Mouse (Mus musculus) pancreas, adult 10 weeks (tissue): ENCODE measurements around the gene 2410137M14Rik. TPM values are rescaled to one million over a fixed set of nuclear protein-coding genes. Genes with fewer than 3 reads are reported as not detected.

Source experiments
- polyA plus RNA-seq: library from polyadenylated mRNA; stranded (reverse); fragments of 350-450 nt; fragmentation: Illumina TruSeq; extraction: RNeasy Lipid Tissue Mini Kit (QIAGEN cat#74804); gene quantifications from one replicate; pipeline ENCODE4 v1.2.3, GENCODE M21; 2015; ENCODE audit warnings: low read depth, low replicate concordance; ENCODE audit not compliant: insufficient read depth

The 2410137M14Rik gene
- polyA plus RNA-seq = not detected

GRCm38 (mm10) chr17:36981221-36981813 is at the start of gene 2410137M14Rik:
2410137M14Rik (minus strand) TSS chr17:36981237.

GRCm38 (mm10) chr17:37022628-37023576 is 41.9 kb upstream of the 2410137M14Rik start, which contains the start of gene Mog:
Mog (minus strand) TSS chr17:37023398.

GRCm38 (mm10) chr17:37000863-37001262 is 19.8 kb upstream of the 2410137M14Rik start, which contains the start of gene Zfp57:
Zfp57 (plus strand) TSS chr17:37001163.

GRCm38 (mm10) chr17:36989437-36989836 is 8.4 kb upstream of the 2410137M14Rik start, which contains the start of gene H2-M5:
H2-M5 (minus strand) TSS chr17:36989537.

GRCm38 (mm10) chr17:36957999-36958743 is 22.9 kb downstream of the 2410137M14Rik start, which contains the start of the genes Znrd1 and Znrd1as:
Znrd1 (minus strand) TSS chr17:36958559.
Znrd1as (plus strand) TSS chr17:36958592.

GRCm38 (mm10) chr17:36950981-36951947 is 29.8 kb downstream of the 2410137M14Rik start, which contains the start of gene Ppp1r11:
Ppp1r11 (minus strand) TSS chr17:36951741.

GRCm38 (mm10) chr17:36942791-36943471 is 38.1 kb downstream of the 2410137M14Rik start, which contains the start of gene Rnf39:
Rnf39 (plus strand) TSS chr17:36942918.

Other genes starting within 250 kb of the 2410137M14Rik start
- gene H2-M10.5, start 208.3 kb downstream of the 2410137M14Rik start, polyA plus RNA-seq = not detected
- gene H2-M10.6, start 169.1 kb downstream of the 2410137M14Rik start, polyA plus RNA-seq = not detected
- 9.4 TPM for gene Trim26, start 144.1 kb downstream of the 2410137M14Rik start, polyA plus RNA-seq
- not detected for gene Trim15, start 114.0 kb downstream of the 2410137M14Rik start, polyA plus RNA-seq
- gene Trim10, start 111.7 kb downstream of the 2410137M14Rik start, polyA plus RNA-seq = not detected
- gene Trim40, start 91.1 kb downstream of the 2410137M14Rik start, polyA plus RNA-seq = not detected
- gene Trim31, start 83.1 kb downstream of the 2410137M14Rik start, polyA plus RNA-seq = not detected
- gene Rnf39, start 38.3 kb downstream of the 2410137M14Rik start, polyA plus RNA-seq = 2.1 TPM
- 11.8 TPM for gene Ppp1r11, start 29.5 kb downstream of the 2410137M14Rik start, polyA plus RNA-seq
- gene Znrd1, start 22.7 kb downstream of the 2410137M14Rik start, polyA plus RNA-seq = 20.8 TPM
- gene Znrd1as, start 22.6 kb downstream of the 2410137M14Rik start, polyA plus RNA-seq = 2.8 TPM
- not detected for gene H2-M5, start 8.3 kb upstream of the 2410137M14Rik start, polyA plus RNA-seq
- gene Zfp57, start 19.9 kb upstream of the 2410137M14Rik start, polyA plus RNA-seq = 3.3 TPM
- gene Mog, start 42.2 kb upstream of the 2410137M14Rik start, polyA plus RNA-seq = not detected
- 12.4 TPM for gene Gabbr1, start 64.7 kb upstream of the 2410137M14Rik start, polyA plus RNA-seq
- gene Olfr90, start 107.3 kb upstream of the 2410137M14Rik start, polyA plus RNA-seq = not detected
- gene Olfr91, start 117.0 kb upstream of the 2410137M14Rik start, polyA plus RNA-seq = not detected
- not detected for gene Olfr92, start 138.9 kb upstream of the 2410137M14Rik start, polyA plus RNA-seq
- gene Olfr93, start 180.3 kb upstream of the 2410137M14Rik start, polyA plus RNA-seq = not detected
- gene Ubd, start 212.7 kb upstream of the 2410137M14Rik start, polyA plus RNA-seq = not detected
- not detected for gene Olfr94, start 219.8 kb upstream of the 2410137M14Rik start, polyA plus RNA-seq
- gene Olfr95, start 231.9 kb upstream of the 2410137M14Rik start, polyA plus RNA-seq = not detected
- not detected for gene Olfr96, start 238.9 kb upstream of the 2410137M14Rik start, polyA plus RNA-seq